Mouse (Mus musculus) hindbrain, postnatal 0 days (tissue): ENCODE data around the gene Nfe2. TPM values are rescaled to one million over a fixed set of nuclear protein-coding genes. Genes with fewer than 3 reads are reported as not detected.
A peak's percentile ranks its signal among the peaks of the same experiment; 100 is the strongest.

Source experiments
- ATAC-seq: fragments of 200-750 bp; cut with Nextera tagmentation; 2 replicates; pipeline ENCODE4 v1.8.0; 2017; ENCODE audit warnings: mild to moderate bottlenecking, moderate TSS enrichment, moderate library complexity
- DNase-seq: peaks from one replicate; pipeline ENCODE4 v3.0.0-alpha.2; 2015; ENCODE audit warnings: low spot score
- H3K27ac ChIP-seq: fragments of 300-500 bp; sonication (generic); 2 replicates; pipeline ENCODE4 v1.5.1; 2014; ENCODE audit warnings: mild to moderate bottlenecking
- H3K27me3 ChIP-seq: fragments of 300-500 bp; sonication (generic); 2 replicates; pipeline ENCODE4 v1.6.1; 2014; ENCODE audit warnings: low read length, mixed read lengths; ENCODE audit not compliant: insufficient read depth
- H3K36me3 ChIP-seq: fragments of 300-500 bp; sonication (generic); 2 replicates; pipeline ENCODE4 v1.6.1; 2014; ENCODE audit warnings: low read length, mixed read lengths; ENCODE audit not compliant: insufficient read depth
- H3K4me1 ChIP-seq: fragments of 300-500 bp; sonication (generic); 2 replicates; pipeline ENCODE4 v1.6.1; 2014; ENCODE audit warnings: antibody characterized with exemption, low read length, mixed read lengths; ENCODE audit not compliant: insufficient read depth
- H3K4me2 ChIP-seq: fragments of 300-500 bp; sonication (generic); 2 replicates; pipeline ENCODE4 v1.6.1; 2014; ENCODE audit warnings: low read depth, mild to moderate bottlenecking, low read length, moderate library complexity, mixed read lengths
- H3K4me3 ChIP-seq: fragments of 300-500 bp; sonication (generic); 2 replicates; pipeline ENCODE4 v1.5.1; 2014; ENCODE audit warnings: low read length
- H3K9ac ChIP-seq: fragments of 300-500 bp; sonication (generic); replicated peaks from 2 replicates; pipeline ENCODE4 v1.6.1; 2014; ENCODE audit warnings: mild to moderate bottlenecking, low read length, moderate library complexity, mixed read lengths
- H3K9me3 ChIP-seq: fragments of 300-500 bp; sonication (generic); 2 replicates; pipeline ENCODE4 v1.6.1; 2016; ENCODE audit warnings: low read length, mixed read lengths
- CTCF ChIP-seq: IDR thresholded peaks from 2 replicates; pipeline ENCODE4 v1.5.1; 2016; ENCODE audit warnings: antibody characterized with exemption, control low read depth, low read depth
- WGBS: fragments of 180-500 bp; shearing (Covaris S2); extraction: QIAGEN DNeasy Blood & Tissue Kit; methylation state at CpG from one replicate; pipeline ENCODE4 v1.1.7; 2014; 5-methylcytosine and 5-hydroxymethylcytosine counted together
- polyA plus RNA-seq: library from polyadenylated mRNA; unstranded; fragments of >200 nt; fragmentation: Nextera tagmentation; extraction: Ambion mirVana; gene quantifications from 2 replicates; pipeline ENCODE4 v1.2.1, GENCODE M21; 2015
- total RNA-seq: library from RNA; depleted of rRNA; stranded (reverse); fragments of >200 nt; gene quantifications from 2 replicates; pipeline ENCODE4 v1.2.3, GENCODE M21; 2014

Nfe2 gene
- total and polyA plus RNA-seq, 2 experiments from 2014 or later, result 0.33 to 0.63 TPM

- peak overlapping the region; percentile 83 for H3K4me2 ChIP-seq
- TF ChIP-seq CTCF, result no peak
- DNase-seq (peak; percentile 13), ATAC-seq (no peak)
- H3K36me3 ChIP-seq, result no peaks in the 10 kb centered on the region
- WGBS, result 8% methylated on average over 8 of the region's 8 CpGs
- no peaks in the 10 kb centered on the region for H3K27me3 ChIP-seq
- peaks cover 40% of the 10 kb centered on the region for H3K4me1 ChIP-seq
- no peaks in the 10 kb centered on the region for H3K9me3 ChIP-seq
- H3K9ac ChIP-seq, result peak overlapping the region; percentile 51
- H3K4me3 ChIP-seq, result peak overlapping the region; percentile 44; the same call in 1 of the 2 replicates
- peak overlapping the region; percentile 94 for H3K27ac ChIP-seq
These were observed 45.9 kb upstream of the Nfe2 start for GRCm38 (mm10) chr15:103303916-103304615.

GRCm38 (mm10) chr15:103302341-103303021 is 44.3 kb upstream of the Nfe2 start:
- no peaks in the 10 kb centered on the region for H3K36me3 ChIP-seq
- H3K4me1 ChIP-seq, result peaks cover 44% of the 10 kb centered on the region
- H3K27ac ChIP-seq, result peak overlapping the region; percentile 91; the same call in 1 of the 2 replicates
- TF ChIP-seq CTCF, result no peak
- H3K9ac ChIP-seq, result no peak overlapping the region; the same call in 1 of the 2 replicates
- 30% methylated on average over 6 of the region's 6 CpGs for WGBS
- no peaks in the 10 kb centered on the region for H3K27me3 ChIP-seq
- no peaks in the 10 kb centered on the region for H3K9me3 ChIP-seq
- ATAC-seq, result no peak
- no peak for DNase-seq
- H3K4me3 ChIP-seq, result no peak overlapping the region
- no peak overlapping the region for H3K4me2 ChIP-seq

GRCm38 (mm10) chr15:103301547-103302340 is 43.5 kb upstream of the Nfe2 start:
- WGBS, result 38% methylated on average over 5 of the region's 5 CpGs
- DNase-seq (no peak), ATAC-seq (no peak)
- Histone ChIP-seq H3K27ac (peak overlapping the region; percentile 91), H3K9me3 (no peaks in the 10 kb centered on the region), H3K4me1 (peaks cover 44% of the 10 kb centered on the region), H3K9ac (no peak overlapping the region; the same call in 1 of the 2 replicates), H3K36me3 (no peaks in the 10 kb centered on the region; the same call in 1 of the 2 replicates), H3K4me3 (no peak overlapping the region), H3K27me3 (no peaks in the 10 kb centered on the region), H3K4me2 (no peak overlapping the region)
- TF ChIP-seq CTCF, result no peak

GRCm38 (mm10) chr15:103301046-103301445 is 42.8 kb upstream of the Nfe2 start:
- WGBS, result 12% methylated on average over 2 of the region's 2 CpGs

GRCm38 (mm10) chr15:103300560-103300959 is 42.4 kb upstream of the Nfe2 start:
- peak overlapping the region; percentile 50 for H3K4me2 ChIP-seq
- WGBS, result 10% methylated on average over 2 of the region's 2 CpGs
- peak overlapping the region; percentile 91 for H3K27ac ChIP-seq
- H3K4me3 ChIP-seq, result 0 out of 2 replicates have a peak overlapping the region, but pooled peaks have one; percentile 13
- no peaks in the 10 kb centered on the region for H3K27me3 ChIP-seq
- DNase-seq, result peak; percentile 44
- no peaks in the 10 kb centered on the region for H3K9me3 ChIP-seq
- H3K9ac ChIP-seq, result peak overlapping the region; percentile 50
- no peak for ATAC-seq
- peak; percentile 13; the same call in 1 of the 2 replicates for TF ChIP-seq CTCF
- peaks cover 3% of the 10 kb centered on the region; the same call in 1 of the 2 replicates for H3K36me3 ChIP-seq
- peaks cover 39% of the 10 kb centered on the region for H3K4me1 ChIP-seq

More at GRCm38 (mm10) chr15:103301046-103301445, 42.8 kb upstream of the Nfe2 start:
- peaks cover 42% of the 10 kb centered on the region for H3K4me1 ChIP-seq
- no peak overlapping the region for H3K4me3 ChIP-seq
- TF ChIP-seq CTCF, result no peak
- H3K9me3 ChIP-seq, result no peaks in the 10 kb centered on the region
- peak overlapping the region; percentile 91 for H3K27ac ChIP-seq
- H3K36me3 ChIP-seq, result no peaks in the 10 kb centered on the region; the same call in 1 of the 2 replicates
- DNase-seq (peak; percentile 25), ATAC-seq (no peak)
- H3K27me3 ChIP-seq, result no peaks in the 10 kb centered on the region
- peak overlapping the region; percentile 50 for H3K9ac ChIP-seq
- H3K4me2 ChIP-seq, result no peak overlapping the region

GRCm38 (mm10) chr15:103300067-103300471 is 41.9 kb upstream of the Nfe2 start:
- peaks cover 39% of the 10 kb centered on the region for H3K4me1 ChIP-seq
- no peaks in the 10 kb centered on the region for H3K9me3 ChIP-seq
- H3K27me3 ChIP-seq, result no peaks in the 10 kb centered on the region
- no peak for TF ChIP-seq CTCF
- ATAC-seq (peak; percentile 68), DNase-seq (peak; percentile 91)
- 2% methylated on average over 18 of the region's 18 CpGs for WGBS
- 0 out of 2 replicates have a peak overlapping the region, but pooled peaks have one; percentile 13 for H3K4me3 ChIP-seq
- H3K9ac ChIP-seq, result peak overlapping the region; percentile 50
- H3K27ac ChIP-seq, result peak overlapping the region; percentile 91
- H3K4me2 ChIP-seq, result peak overlapping the region; percentile 50
- H3K36me3 ChIP-seq, result peaks cover 5% of the 10 kb centered on the region; the same call in 1 of the 2 replicates
